Mouse (Mus musculus): ENCODE results near the gene Mrps11.

DNA sequence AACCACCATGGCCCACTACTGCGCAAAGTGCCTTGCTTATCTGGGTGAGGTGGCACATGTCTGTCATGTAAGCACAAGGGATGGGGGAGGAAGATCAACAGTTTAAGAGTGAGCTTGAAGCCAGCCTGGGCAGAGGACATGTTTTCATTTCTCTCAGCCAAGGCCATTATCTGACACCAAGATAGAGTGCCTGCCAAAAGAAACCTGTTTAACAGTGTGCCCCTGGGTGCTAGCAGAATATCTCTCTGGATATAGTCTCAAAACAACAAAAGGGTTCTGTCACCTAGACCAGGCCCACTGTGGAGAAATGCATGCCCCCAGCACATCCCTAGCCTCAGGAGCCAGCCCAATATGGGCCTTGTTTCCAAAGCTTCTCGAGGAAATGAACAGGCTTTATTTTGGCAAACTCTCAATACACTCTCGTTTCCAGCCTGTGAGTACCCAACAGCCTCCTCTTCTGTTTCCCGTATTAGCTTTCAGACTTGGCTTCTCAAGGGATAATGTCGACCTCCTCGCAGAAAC, 11.7 kb downstream of the Mrps11 start:
- TF ChIP-seq CTCF (conservative IDR thresholded peaks at IDR 0.05; ENCODE audit: insufficient read depth, insufficient read length, low read depth, low read length) (no peak), POLR2A (IDR thresholded peaks at IDR 0.05; ENCODE audit: low read depth, low read length) (no peak)
